Comparison of ENCODE assay signal across 9 mouse cellular contexts in the genomic region with DNA sequence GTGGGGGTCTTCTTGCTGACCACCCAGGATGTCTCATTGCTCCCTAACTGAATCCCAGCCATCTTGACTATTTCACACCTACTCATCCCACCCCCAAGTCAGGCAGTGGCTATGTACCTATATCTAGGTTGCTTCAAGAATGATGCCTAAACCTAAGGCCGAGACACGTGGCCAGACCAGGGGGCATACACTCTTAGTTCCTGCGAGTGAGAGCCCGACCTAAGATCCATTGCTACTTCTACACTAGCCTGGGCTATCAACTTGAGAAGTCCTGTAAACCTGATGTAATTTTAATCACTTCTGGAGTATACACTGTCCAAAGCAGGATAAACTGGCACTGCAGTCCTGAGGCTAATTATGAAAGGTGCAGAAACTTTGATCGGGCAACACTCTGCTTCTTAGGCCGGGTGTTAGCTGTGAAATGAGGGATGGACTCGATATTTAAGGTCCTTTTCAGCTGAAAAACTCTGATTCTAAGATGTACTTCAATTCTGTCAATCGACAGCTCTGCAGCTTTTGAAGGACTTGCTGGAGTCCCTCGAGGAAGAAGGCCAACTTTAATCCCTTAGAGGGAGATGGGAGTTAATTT. TPM values are rescaled to one million over a fixed set of nuclear protein-coding genes. Genes with fewer than 3 reads are reported as not detected.
DNase-seq lines count a peak whose midpoint lies in the region; ATAC-seq and TF ChIP-seq lines count a peak whose summit lies in the region.
"Had no signal": no experiment of that assay in that cellular context is flagged by ENCODE, and none has a peak within 500 bp of the region (broad histone marks: within the 10 kb centered on the region; RNA-seq: fewer than 3 reads in every experiment).

No protein-coding gene starts in this region.

- peaks cover 6% of the 10 kb centered on the region for H3K36me3 ChIP-seq in megakaryocyte, embryonic 14.5 days (replicated peaks; ENCODE audit: low read length)
- H3K36me3 ChIP-seq in hindbrain, embryonic 14.5 days (replicated peaks; ENCODE audit: control insufficient read depth, insufficient read depth): no peaks in the 10 kb centered on the region
- H3K36me3 ChIP-seq in midbrain, postnatal 0 days (ENCODE audit: insufficient read depth, low read length): 0 out of 2 replicates have a peak, but pooled peaks cover 2% of the 10 kb centered on the region

- H3K4me2 ChIP-seq in hindbrain, embryonic 14.5 days (replicated peaks): peak overlapping the region; percentile 86
- H3K4me2 ChIP-seq in midbrain, postnatal 0 days (ENCODE audit: low read depth, low read length, poor library complexity, severe bottlenecking): peak overlapping the region; percentile 92

- peaks cover 67% of the 10 kb centered on the region for H3K4me1 ChIP-seq in megakaryocyte, embryonic 14.5 days
- H3K4me1 ChIP-seq in hindbrain, embryonic 14.5 days (replicated peaks; ENCODE audit: control insufficient read depth, insufficient read depth, low read length): peaks cover 36% of the 10 kb centered on the region
- peaks cover 8% of the 10 kb centered on the region; the same call in 1 of the 2 replicates for H3K4me1 ChIP-seq in midbrain, postnatal 0 days (ENCODE audit: insufficient read depth, low read length)

- H3K9me3 ChIP-seq in megakaryocyte, embryonic 14.5 days: no peaks in the 10 kb centered on the region
- H3K9me3 ChIP-seq in hindbrain, embryonic 14.5 days (ENCODE audit: control insufficient read depth, low read length): no peaks in the 10 kb centered on the region
- no peaks in the 10 kb centered on the region for H3K9me3 ChIP-seq in midbrain, postnatal 0 days (ENCODE audit: low read length)

- 10% methylated on average over 9 of the region's 9 CpGs for WGBS in hindbrain, embryonic 14.5 days
- 7% methylated on average over 9 of the region's 9 CpGs for WGBS in midbrain, postnatal 0 days

- H3K27me3 ChIP-seq in megakaryocyte, embryonic 14.5 days (replicated peaks): no peaks in the 10 kb centered on the region
- no peaks in the 10 kb centered on the region for H3K27me3 ChIP-seq in hindbrain, embryonic 14.5 days (ENCODE audit: control insufficient read depth, insufficient read depth, low read length)
- no peaks in the 10 kb centered on the region for H3K27me3 ChIP-seq in midbrain, postnatal 0 days (ENCODE audit: insufficient read depth, low read length)

- no peak for ATAC-seq in megakaryocyte, adult 5-6 weeks (ENCODE audit: poor library complexity, severe bottlenecking)
- ATAC-seq in hindbrain, embryonic 14.5 days (ENCODE audit: low FRiP score): no peak
- ATAC-seq in midbrain, postnatal 0 days (ENCODE audit: low FRiP score): no peak

- peak; percentile 14 for DNase-seq in adrenal gland, adult 2 months
- DNase-seq in adrenal gland, postnatal 36 days: no peak
- no peak for DNase-seq in hindbrain, embryonic 14.5 days (ENCODE audit: low spot score)
- DNase-seq in midbrain, postnatal 0 days (ENCODE audit: low spot score): no peak
- no peak for DNase-seq in gastrocnemius, postnatal 4 days (ENCODE audit: low spot score in 2 of 2)
- no peak for DNase-seq in urinary bladder, postnatal 14 days (ENCODE audit: low spot score)

- peak overlapping the region; percentile 98 for H3K27ac ChIP-seq in hindbrain, embryonic 14.5 days
- peak overlapping the region; percentile 98 for H3K27ac ChIP-seq in midbrain, postnatal 0 days (ENCODE audit: low read depth, low read length)

- peak overlapping the region; percentile 99 for H3K9ac ChIP-seq in hindbrain, embryonic 14.5 days
- peak overlapping the region; percentile 98 for H3K9ac ChIP-seq in midbrain, postnatal 0 days (replicated peaks; ENCODE audit: low read length, poor library complexity, severe bottlenecking)

- H3K4me3 ChIP-seq in megakaryocyte, embryonic 14.5 days (replicated peaks): peak overlapping the region; percentile 97
- H3K4me3 ChIP-seq in hindbrain, embryonic 14.5 days (replicated peaks; ENCODE audit: low read length): peak overlapping the region; percentile 96
- peak overlapping the region; percentile 97 for H3K4me3 ChIP-seq in midbrain, postnatal 0 days (ENCODE audit: low read depth, low read length)

- no peak for TF ChIP-seq CTCF in midbrain, postnatal 0 days (IDR thresholded peaks at IDR 0.05)

RNA-seq across cellular contexts. Expression of a gene that starts 1.1 kb away (rescaled TPM):
- total RNA-seq in adrenal gland, adult 2 months (2021): 1 to 10 TPM; 6.9 to 9.4 TPM
- polyA plus RNA-seq in adrenal gland, adult 2 months (2012; rRNA removed): 4.9 and 6.0 TPM in 2 replicates
- 1 to 10 TPM; 5.9 to 9.9 TPM for total RNA-seq in adrenal gland, postnatal 36 days (2021)
- polyA plus RNA-seq in megakaryocyte, embryonic 14.5 days (2012; ENCODE audit: insufficient read depth, low replicate concordance): 2.4 and 7.2 TPM in 2 replicates
- 11.9 and 13.5 TPM in 2 replicates for total RNA-seq in megakaryocyte, adult 5-6 weeks (2015)
- total RNA-seq in megakaryocyte, adult 5-6 weeks (2017): 7.2 and 9.2 TPM in 2 replicates
- polyA plus RNA-seq in hindbrain, embryonic 14.5 days (2014; fragmentation: Nextera tagmentation; extraction: Ambion mirVana): 16.0 and 16.5 TPM in 2 replicates
- total RNA-seq in midbrain, postnatal 0 days (2014; rRNA removed): 19.9 and 24.4 TPM in 2 replicates
- polyA plus RNA-seq in midbrain, postnatal 0 days (2015; fragmentation: Nextera tagmentation; extraction: Ambion mirVana): 10.9 and 11.5 TPM in 2 replicates
- 10 to 100 TPM; 13.6 to 19.7 TPM for total RNA-seq in gastrocnemius, postnatal 4 days (2021)

RNA-seq across cellular contexts. Expression of a gene that starts 1.8 kb away (rescaled TPM):
- 1 to 10 TPM; 5.0 to 5.5 TPM for total RNA-seq in adrenal gland, adult 2 months (2021)
- 2.3 and 2.4 TPM in 2 replicates for polyA plus RNA-seq in adrenal gland, adult 2 months (2012; rRNA removed)
- total RNA-seq in adrenal gland, postnatal 36 days (2021): 1 to 10 TPM; 5.2 to 5.8 TPM
- 0.79 and 4.7 TPM in 2 replicates for polyA plus RNA-seq in megakaryocyte, embryonic 14.5 days (2012; ENCODE audit: insufficient read depth, low replicate concordance)
- 8.9 and 11.7 TPM in 2 replicates for total RNA-seq in megakaryocyte, adult 5-6 weeks (2015)
- total RNA-seq in megakaryocyte, adult 5-6 weeks (2017): 9.1 and 10.1 TPM in 2 replicates
- 4.2 and 4.7 TPM in 2 replicates for polyA plus RNA-seq in hindbrain, embryonic 14.5 days (2014; fragmentation: Nextera tagmentation; extraction: Ambion mirVana)
- total RNA-seq in midbrain, postnatal 0 days (2014; rRNA removed): 2.9 and 3.4 TPM in 2 replicates
- 1.7 and 1.9 TPM in 2 replicates for polyA plus RNA-seq in midbrain, postnatal 0 days (2015; fragmentation: Nextera tagmentation; extraction: Ambion mirVana)
- 1 to 10 TPM; 7.0 to 8.8 TPM for total RNA-seq in gastrocnemius, postnatal 4 days (2021)

RNA-seq across cellular contexts. Expression of a gene that starts 35.7 kb away (rescaled TPM):
- total RNA-seq in adrenal gland, adult 2 months (2021): 10 to 100 TPM; 18.7 to 23.8 TPM
- 15.9 and 21.3 TPM in 2 replicates for polyA plus RNA-seq in adrenal gland, adult 2 months (2012; rRNA removed)
- total RNA-seq in adrenal gland, postnatal 36 days (2021): 10 to 100 TPM; 18.5 to 21.5 TPM
- 2.9 and 5.8 TPM in 2 replicates for polyA plus RNA-seq in megakaryocyte, embryonic 14.5 days (2012; ENCODE audit: insufficient read depth, low replicate concordance)
- total RNA-seq in megakaryocyte, adult 5-6 weeks (2015): 1.3 and 2.2 TPM in 2 replicates
- total RNA-seq in megakaryocyte, adult 5-6 weeks (2017): 4.8 and 6.7 TPM in 2 replicates
- 6.4 and 7.9 TPM in 2 replicates for polyA plus RNA-seq in hindbrain, embryonic 14.5 days (2014; fragmentation: Nextera tagmentation; extraction: Ambion mirVana)
- 10.2 and 13.6 TPM in 2 replicates for total RNA-seq in midbrain, postnatal 0 days (2014; rRNA removed)
- 7.6 and 8.8 TPM in 2 replicates for polyA plus RNA-seq in midbrain, postnatal 0 days (2015; fragmentation: Nextera tagmentation; extraction: Ambion mirVana)
- total RNA-seq in gastrocnemius, postnatal 4 days (2021): 1 to 10 TPM; 6.0 to 6.7 TPM

RNA-seq across cellular contexts. Expression of a gene that starts 43.6 kb away (rescaled TPM):
- under 1 TPM; 0.29 to 0.76 TPM for total RNA-seq in adrenal gland, adult 2 months (2021)
- 0.07 TPM in 2 replicates for polyA plus RNA-seq in adrenal gland, adult 2 months (2012; rRNA removed)
- total RNA-seq in adrenal gland, postnatal 36 days (2021): under 1 TPM; 0.46 to 0.83 TPM
- polyA plus RNA-seq in megakaryocyte, embryonic 14.5 days (2012; ENCODE audit: insufficient read depth, low replicate concordance): 0.63 TPM in 1 of 2 replicates, not detected in the other
- not detected in 2 replicates for total RNA-seq in megakaryocyte, adult 5-6 weeks (2015)
- 0.08 and 0.15 TPM in 2 replicates for total RNA-seq in megakaryocyte, adult 5-6 weeks (2017)
- polyA plus RNA-seq in hindbrain, embryonic 14.5 days (2014; fragmentation: Nextera tagmentation; extraction: Ambion mirVana): 11.8 and 12.1 TPM in 2 replicates
- 17.2 and 18.0 TPM in 2 replicates for total RNA-seq in midbrain, postnatal 0 days (2014; rRNA removed)
- polyA plus RNA-seq in midbrain, postnatal 0 days (2015; fragmentation: Nextera tagmentation; extraction: Ambion mirVana): 9.4 and 10.7 TPM in 2 replicates
- 1 to 10 TPM; 1.6 to 1.7 TPM for total RNA-seq in gastrocnemius, postnatal 4 days (2021)

RNA-seq across cellular contexts. Expression of a gene that starts 49.0 kb away (rescaled TPM):
- under 1 TPM; 0.23 to 0.24 TPM for total RNA-seq in adrenal gland, adult 2 months (2021)
- polyA plus RNA-seq in adrenal gland, adult 2 months (2012; rRNA removed): not detected in 2 replicates
- not detected for total RNA-seq in adrenal gland, postnatal 36 days (2021)
- not detected in 2 replicates for polyA plus RNA-seq in megakaryocyte, embryonic 14.5 days (2012; ENCODE audit: insufficient read depth, low replicate concordance)
- total RNA-seq in megakaryocyte, adult 5-6 weeks (2015): 0.58 TPM in 1 of 2 replicates, not detected in the other
- 0.18 TPM in 1 of 2 replicates, not detected in the other for total RNA-seq in megakaryocyte, adult 5-6 weeks (2017)
- polyA plus RNA-seq in hindbrain, embryonic 14.5 days (2014; fragmentation: Nextera tagmentation; extraction: Ambion mirVana): 1.8 and 2.6 TPM in 2 replicates
- total RNA-seq in midbrain, postnatal 0 days (2014; rRNA removed): 0.27 and 0.94 TPM in 2 replicates
- polyA plus RNA-seq in midbrain, postnatal 0 days (2015; fragmentation: Nextera tagmentation; extraction: Ambion mirVana): 1.5 and 2.0 TPM in 2 replicates
- under 1 TPM in 1 of 2 experiments, not detected in 1; 0.44 TPM for total RNA-seq in gastrocnemius, postnatal 4 days (2021)
- polyA plus RNA-seq: large intestine, adult 2 months had no signal
